Mouse (Mus musculus): ENCODE measurements around the gene Ppp1r9a.

- no peak for TF ChIP-seq CTCF (IDR thresholded peaks at IDR 0.05)
- TF ChIP-seq POLR2A (IDR thresholded peaks at IDR 0.05; ENCODE audit: insufficient read depth, low read depth, low read length) = no peak
Observed at GRCm38 (mm10) chr6:4956651-4957050, 53.9 kb downstream of the Ppp1r9a start.
